Mouse (Mus musculus): ENCODE results near the gene Ap1g2.

DNA sequence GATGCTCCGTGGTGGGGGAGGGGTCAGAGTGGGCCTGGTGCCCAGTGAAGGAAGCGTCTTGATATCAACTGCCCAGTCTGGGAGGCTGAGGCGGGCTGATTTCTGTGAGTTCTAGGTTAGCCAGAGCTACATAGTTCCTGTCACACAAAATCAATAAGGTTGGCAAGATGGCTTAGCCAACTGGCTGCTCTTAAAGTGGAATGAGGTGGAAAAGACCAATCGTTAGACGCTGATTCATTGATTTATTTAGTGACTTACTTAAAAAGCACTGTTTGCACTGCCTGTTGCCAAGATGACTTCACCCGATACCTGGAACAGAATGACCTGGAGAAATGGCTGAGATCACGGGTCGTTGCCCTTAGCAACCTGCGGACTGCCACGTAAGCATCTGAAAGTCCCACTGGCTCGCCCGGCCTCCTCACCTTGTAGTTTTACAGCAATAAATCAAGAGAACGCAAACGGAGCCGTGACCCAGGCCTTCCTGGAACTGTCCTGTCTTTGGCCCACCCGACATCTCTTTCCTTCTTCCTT lies 46.6 kb upstream of the Ap1g2 start:
- no peak for TF ChIP-seq POLR2A (IDR thresholded peaks at IDR 0.05; ENCODE audit: borderline replicate concordance, low read depth, low read length)
- TF ChIP-seq CTCF (IDR thresholded peaks at IDR 0.05; ENCODE audit: low read depth, low read length): no peak
